In genomic region chr12:116585001-116585400, GRCm38 (mm10) we compare ENCODE assay signal across 9 mouse cellular contexts.
DNase-seq lines count a peak whose midpoint lies in the region; ATAC-seq lines count a peak whose summit lies in the region.
"Had no signal": no experiment of that assay in that cellular context is flagged by ENCODE, and none has a peak within 500 bp of the region (broad histone marks: within the 10 kb centered on the region; RNA-seq: fewer than 3 reads in every experiment).

No protein-coding gene starts in this region.

- no peak for ATAC-seq in kidney, embryonic 16.5 days (ENCODE audit: low FRiP score, low TSS enrichment)
- ATAC-seq in monocyte, adult 5-6 weeks (replicated peaks; ENCODE audit: insufficient number of reproducible peaks, low FRiP score, low TSS enrichment, poor library complexity, severe bottlenecking), result no peak

- H3K4me1 ChIP-seq in kidney, embryonic 16.5 days (ENCODE audit: insufficient read depth, low read length), result peaks cover 13% of the 10 kb centered on the region; the same call in 1 of the 2 replicates

- H3K9me3 ChIP-seq in kidney, embryonic 16.5 days (ENCODE audit: low read length), result no peaks in the 10 kb centered on the region
- H3K9me3 ChIP-seq: heart, embryonic 13.5 days had no signal

- H3K27ac ChIP-seq in kidney, embryonic 16.5 days (ENCODE audit: low read length), result no peak overlapping the region
- H3K27ac ChIP-seq: heart, embryonic 13.5 days had no signal

- WGBS in kidney, embryonic 16.5 days, result 13% methylated on average over 5 of the region's 5 CpGs

- peak; percentile 86 for DNase-seq in kidney, adult 11 months
- DNase-seq in R1 (ENCODE audit: low read depth, low spot score), result peak; percentile 53
- peak; percentile 85 for DNase-seq in kidney, postnatal 14 days
- peak; percentile 6 for DNase-seq in ovary, postnatal 14 days (ENCODE audit: low spot score)
- DNase-seq in urinary bladder, adult 2 months (ENCODE audit: low spot score), result no peak
- DNase-seq in spleen, postnatal 10 days (ENCODE audit: low spot score in 2 of 2), result no peak

- no peak overlapping the region for H3K9ac ChIP-seq in kidney, embryonic 16.5 days (replicated peaks; ENCODE audit: low read length)
- H3K9ac ChIP-seq: heart, embryonic 13.5 days had no signal

- H3K36me3 ChIP-seq in kidney, embryonic 16.5 days (ENCODE audit: insufficient read depth, low read length), result no peaks in the 10 kb centered on the region
- H3K36me3 ChIP-seq: heart, embryonic 13.5 days had no signal

- no peak overlapping the region for H3K4me2 ChIP-seq in kidney, embryonic 16.5 days (replicated peaks; ENCODE audit: low read depth, low read length)
- H3K4me2 ChIP-seq: heart, embryonic 13.5 days had no signal

- no peaks in the 10 kb centered on the region for H3K27me3 ChIP-seq in kidney, embryonic 16.5 days (ENCODE audit: insufficient read depth, low read length)
- H3K27me3 ChIP-seq: heart, embryonic 13.5 days had no signal

- H3K4me3 ChIP-seq in kidney, embryonic 16.5 days (ENCODE audit: low read length), result no peak overlapping the region
- H3K4me3 ChIP-seq: heart, embryonic 13.5 days had no signal

Comparison
In these comparisons a context has a peak if more than half of its experiments do, and no peak if none do; other contexts are left out.
1. DNase-seq: peak in kidney, adult 11 months (single experiment), R1 (single experiment), kidney, postnatal 14 days (single experiment) and ovary, postnatal 14 days (single experiment); none in urinary bladder, adult 2 months (single experiment) and spleen, postnatal 10 days (0 of 2).